Mouse (Mus musculus) thymus, postnatal 4 days (tissue): Measurements from ENCODE around the gene Prkce.

Source experiments
- DNase-seq: peaks from one replicate; pipeline ENCODE4 v3.0.0; 2021

Gene Prkce

GRCm38 (mm10) chr17:86656369-86656768 is 488.8 kb downstream of the Prkce start:
- no peak for DNase-seq

GRCm38 (mm10) chr17:86662301-86662700 is 494.7 kb downstream of the Prkce start:
- DNase-seq = no peak

- no peak for DNase-seq
Measured at GRCm38 (mm10) chr17:86663471-86663870, 495.9 kb downstream of the Prkce start.

- no peak for DNase-seq
Measured at GRCm38 (mm10) chr17:86667836-86668600, 500.4 kb downstream of the Prkce start.

- DNase-seq = peak; percentile 27
Measured at GRCm38 (mm10) chr17:86669641-86670373, 502.2 kb downstream of the Prkce start.

GRCm38 (mm10) chr17:86670731-86671130 is 503.1 kb downstream of the Prkce start:
- DNase-seq = no peak

GRCm38 (mm10) chr17:86674971-86675370 is 507.4 kb downstream of the Prkce start:
- DNase-seq = peak; percentile 13

- no peak for DNase-seq
Measured at GRCm38 (mm10) chr17:86676336-86676735, 508.8 kb downstream of the Prkce start.

GRCm38 (mm10) chr17:86676909-86677308 is 509.3 kb downstream of the Prkce start:
- DNase-seq = no peak

GRCm38 (mm10) chr17:86685263-86685662 is 517.7 kb downstream of the Prkce start:
- DNase-seq = no peak

GRCm38 (mm10) chr17:86687021-86687420 is 519.4 kb downstream of the Prkce start:
- no peak for DNase-seq

- DNase-seq = no peak
Measured at GRCm38 (mm10) chr17:86690871-86691390, 523.3 kb downstream of the Prkce start.

GRCm38 (mm10) chr17:86697751-86698150 is 530.2 kb downstream of the Prkce start:
- no peak for DNase-seq

GRCm38 (mm10) chr17:86703336-86703735 is 535.8 kb downstream of the Prkce start:
- DNase-seq = no peak

- no peak for DNase-seq
Measured at GRCm38 (mm10) chr17:86705236-86705635, 537.7 kb downstream of the Prkce start.

- no peak for DNase-seq
Measured at GRCm38 (mm10) chr17:86706467-86706866, 538.9 kb downstream of the Prkce start.
